Mouse (Mus musculus) heart, embryonic 14.5 days (tissue): ENCODE results near the gene Aff3. TPM values are rescaled to one million over a fixed set of nuclear protein-coding genes. Genes with fewer than 3 reads are reported as not detected.

Experiments used
- ATAC-seq: fragments of 200-750 bp; cut with Nextera tagmentation; 2 replicates; pipeline ENCODE4 v1.8.0; 2017; ENCODE audit warnings: low read depth, moderate TSS enrichment; ENCODE audit not compliant: insufficient number of reproducible peaks, insufficient read depth, low FRiP score
- H3K27ac ChIP-seq, 2 experiments: fragments of 200-500 bp in 1 of 2; fragments of 300-500 bp in 1 of 2; sonication (generic) in 1 of 2; replicated peaks in 1 of 2; 2 replicates each; pipeline ENCODE4 v1.5.1; 2012 to 2014; ENCODE audit warnings: low read depth in 2 of 2, low read length in 2 of 2, control low read depth in 1 of 2, mild to moderate bottlenecking in 1 of 2, mixed read lengths in 1 of 2; ENCODE audit not compliant: control insufficient read depth in 1 of 2, insufficient read depth in 1 of 2
- H3K27me3 ChIP-seq: fragments of 300-500 bp; sonication (generic); 2 replicates; pipeline ENCODE4 v1.6.1; 2014; ENCODE audit warnings: mild to moderate bottlenecking, low read length, control low read depth; ENCODE audit not compliant: control insufficient read depth, insufficient read depth
- H3K36me3 ChIP-seq: fragments of 300-500 bp; sonication (generic); 2 replicates; pipeline ENCODE4 v1.6.1; 2014; ENCODE audit warnings: mild to moderate bottlenecking, control low read depth, low read length, mixed read lengths; ENCODE audit not compliant: control insufficient read depth, insufficient read depth
- H3K4me1 ChIP-seq, 2 experiments: fragments of 200-500 bp in 1 of 2; fragments of 300-500 bp in 1 of 2; sonication (generic) in 1 of 2; 2 replicates each; pipeline ENCODE4 v1.6.1; 2012 to 2014; ENCODE audit warnings: low read length in 2 of 2, control low read depth in 1 of 2, mixed read lengths in 1 of 2; ENCODE audit not compliant: control insufficient read depth in 2 of 2, insufficient read depth in 2 of 2
- H3K4me2 ChIP-seq: fragments of 300-500 bp; sonication (generic); 2 replicates; pipeline ENCODE4 v1.6.1; 2014; ENCODE audit warnings: mild to moderate bottlenecking, low read length
- H3K4me3 ChIP-seq, 2 experiments: fragments of 200-500 bp in 1 of 2; fragments of 300-500 bp in 1 of 2; sonication (generic) in 1 of 2; 2 replicates each; pipeline ENCODE4 v1.5.1; 2012 to 2014; ENCODE audit warnings: low read length in 2 of 2, mild to moderate bottlenecking in 2 of 2, control low read depth in 1 of 2, low read depth in 1 of 2, moderate library complexity in 1 of 2; ENCODE audit not compliant: control insufficient read depth in 1 of 2, insufficient read depth in 1 of 2
- H3K9ac ChIP-seq: fragments of 300-500 bp; sonication (generic); 2 replicates; pipeline ENCODE4 v1.6.1; 2014; ENCODE audit warnings: mild to moderate bottlenecking, low read length
- H3K9me3 ChIP-seq: fragments of 300-500 bp; sonication (generic); 2 replicates; pipeline ENCODE4 v1.6.1; 2016; ENCODE audit warnings: low read length, control low read depth; ENCODE audit not compliant: control insufficient read depth
- WGBS: fragments of 180-500 bp; shearing (Covaris S2); extraction: QIAGEN DNeasy Blood & Tissue Kit; methylation state at CpG from one replicate; pipeline ENCODE4 v1.1.7; 2014; 5-methylcytosine and 5-hydroxymethylcytosine counted together
- polyA plus RNA-seq: library from polyadenylated mRNA; unstranded; fragments of >200 nt; fragmentation: Nextera tagmentation; extraction: Ambion mirVana; gene quantifications from 2 replicates; pipeline ENCODE4 v1.2.1, GENCODE M21; 2014

The Aff3 gene
- polyA plus RNA-seq, result 2.4 and 4.1 TPM in 2 replicates

DNA sequence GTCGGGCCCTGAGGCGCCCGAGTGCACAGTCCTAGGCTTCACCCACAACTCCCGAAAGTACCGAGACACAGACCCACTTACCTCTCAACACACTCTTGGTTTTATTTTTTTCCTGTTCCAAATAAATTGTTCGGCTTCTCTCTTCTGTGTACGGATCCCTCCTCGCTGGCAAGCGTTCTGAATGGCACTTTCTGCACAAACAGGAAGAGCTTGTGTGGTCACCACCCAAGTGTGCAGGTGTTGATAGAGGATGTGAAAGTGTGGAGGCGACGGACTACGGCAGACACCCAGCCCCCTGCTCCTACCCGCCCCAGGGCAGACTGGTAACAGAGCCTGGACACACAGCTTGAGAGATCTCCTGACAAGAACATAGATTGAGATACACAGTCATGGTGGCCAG, at the start of gene Aff3:
Aff3 (minus strand) TSS at position 179 of the 400 bp plus-strand sequence.
- ATAC-seq, result no peak
- 67% methylated on average over 13 of the region's 13 CpGs for WGBS
- H3K4me2 ChIP-seq, result no peak within 1 kb of the TSS
- H3K27me3 ChIP-seq, result no peaks in the 10 kb centered on the region
- no peaks in the 10 kb centered on the region for H3K4me1 ChIP-seq
- no peak within 1 kb of the TSS for H3K9ac ChIP-seq
- no peak within 1 kb of the TSS for H3K27ac ChIP-seq
- no peaks in the 10 kb centered on the region for H3K9me3 ChIP-seq
- no peak within 1 kb of the TSS for H3K4me3 ChIP-seq
- no peaks in the 10 kb centered on the region for H3K36me3 ChIP-seq

DNA sequence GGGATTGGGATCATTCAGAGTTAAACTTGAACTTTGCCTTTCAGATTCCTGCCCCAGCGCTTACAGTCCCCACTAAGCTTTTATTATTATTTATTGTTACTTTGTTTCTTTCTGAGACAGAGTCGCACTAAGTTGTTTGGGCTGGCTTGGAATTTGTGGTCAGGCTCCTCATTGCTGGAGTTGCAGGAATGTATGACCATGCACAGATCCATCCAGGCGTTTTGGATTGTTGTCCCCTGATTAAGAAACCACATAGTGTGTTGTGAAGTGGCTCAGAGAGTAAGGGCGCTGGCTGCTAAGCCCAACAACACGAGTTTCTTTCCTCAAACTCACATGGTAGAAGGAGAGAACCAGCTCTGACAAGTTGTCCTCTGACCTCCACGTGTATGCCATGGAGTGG, 35.9 kb upstream of the Aff3 start:
- Histone ChIP-seq H3K27ac (no peak overlapping the region), H3K4me2 (no peak overlapping the region), H3K27me3 (no peaks in the 10 kb centered on the region), H3K4me3 (no peak overlapping the region), H3K4me1 (peaks cover 6 to 7% of the 10 kb centered on the region in 2 experiments; a peak in 3 of 4 replicates), H3K9me3 (no peaks in the 10 kb centered on the region), H3K9ac (no peak overlapping the region), H3K36me3 (no peaks in the 10 kb centered on the region)
- no peak for ATAC-seq
- 51% methylated on average over 6 of the region's 6 CpGs for WGBS

DNA sequence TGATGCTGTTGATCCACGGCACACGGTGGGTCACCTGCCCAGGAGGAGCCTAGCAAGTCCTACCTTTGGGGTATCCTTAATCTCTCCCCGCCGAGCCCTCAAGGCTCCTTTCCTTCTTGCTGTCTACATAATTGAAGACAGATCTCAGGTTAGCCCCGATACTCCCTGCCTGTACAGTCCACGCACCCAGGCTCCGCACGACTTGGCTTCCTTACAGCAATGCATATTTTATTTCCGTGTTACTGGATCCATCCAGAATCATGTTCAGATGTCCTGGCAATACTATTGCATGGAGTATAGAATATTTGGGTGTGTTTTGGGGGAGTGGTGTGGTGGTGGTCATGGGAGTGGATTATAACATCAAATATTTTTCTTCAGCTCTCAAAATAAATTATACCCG, 34.5 kb upstream of the Aff3 start:
- H3K4me2 ChIP-seq, result no peak overlapping the region
- H3K27me3 ChIP-seq, result no peaks in the 10 kb centered on the region
- peaks cover 6 to 7% of the 10 kb centered on the region in 2 experiments; a peak in 3 of 4 replicates for H3K4me1 ChIP-seq
- H3K4me3 ChIP-seq, result no peak overlapping the region
- WGBS, result 92% methylated on average over 10 of the region's 10 CpGs
- ATAC-seq, result no peak
- H3K27ac ChIP-seq, result no peak overlapping the region
- H3K9me3 ChIP-seq, result no peaks in the 10 kb centered on the region
- no peak overlapping the region for H3K9ac ChIP-seq
- H3K36me3 ChIP-seq, result no peaks in the 10 kb centered on the region

DNA sequence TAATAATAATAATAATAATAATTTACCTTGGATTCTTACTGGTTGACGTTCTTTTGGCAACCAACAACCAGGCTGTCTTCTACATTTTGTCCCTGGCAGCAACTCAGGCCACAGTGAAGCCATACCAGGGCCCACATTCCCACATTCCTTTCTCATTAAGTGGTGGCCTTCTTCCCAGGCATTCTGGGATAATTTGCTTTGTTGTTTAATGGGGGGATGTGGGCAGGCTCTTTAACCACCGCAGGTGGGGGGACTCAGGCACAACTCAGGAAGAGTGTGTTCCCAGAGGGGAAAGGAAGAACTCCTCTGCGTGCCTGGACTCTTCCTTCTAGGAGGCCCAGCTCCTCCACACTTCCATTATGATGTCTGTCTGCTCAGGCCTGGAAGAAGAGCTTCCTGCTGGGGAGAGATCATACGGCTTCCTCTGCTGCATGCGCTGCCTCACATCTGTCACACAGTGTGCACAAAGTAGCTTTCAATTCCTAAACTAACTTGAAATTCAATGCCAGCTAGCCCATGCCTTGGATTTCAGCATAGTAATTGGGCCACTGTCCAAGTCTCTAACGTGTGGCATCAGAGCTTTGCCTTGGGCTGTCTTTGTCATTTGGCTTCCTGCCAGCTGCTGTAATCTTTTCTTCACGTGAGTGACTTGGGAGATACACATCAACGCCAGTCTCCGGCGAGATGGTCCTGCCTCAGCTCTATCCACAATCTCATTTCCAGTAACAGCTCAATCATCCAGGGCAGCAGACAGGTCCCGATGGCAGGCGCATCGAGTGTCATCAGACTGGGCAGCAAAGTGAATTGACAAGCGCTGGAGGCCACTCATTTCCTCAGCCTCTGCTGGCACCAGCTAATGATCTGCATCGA, 31.3 kb upstream of the Aff3 start:
- WGBS, result 52% methylated on average over 15 of the region's 15 CpGs
- no peak for ATAC-seq
- no peaks in the 10 kb centered on the region for H3K9me3 ChIP-seq
- H3K9ac ChIP-seq, result no peak overlapping the region
- H3K27me3 ChIP-seq, result no peaks in the 10 kb centered on the region
- H3K4me1 ChIP-seq, result peaks cover 6 to 7% of the 10 kb centered on the region in 2 experiments; a peak in 3 of 4 replicates
- H3K36me3 ChIP-seq, result no peaks in the 10 kb centered on the region
- H3K4me3 ChIP-seq, result no peak overlapping the region
- no peak overlapping the region for H3K27ac ChIP-seq
- no peak overlapping the region for H3K4me2 ChIP-seq

DNA sequence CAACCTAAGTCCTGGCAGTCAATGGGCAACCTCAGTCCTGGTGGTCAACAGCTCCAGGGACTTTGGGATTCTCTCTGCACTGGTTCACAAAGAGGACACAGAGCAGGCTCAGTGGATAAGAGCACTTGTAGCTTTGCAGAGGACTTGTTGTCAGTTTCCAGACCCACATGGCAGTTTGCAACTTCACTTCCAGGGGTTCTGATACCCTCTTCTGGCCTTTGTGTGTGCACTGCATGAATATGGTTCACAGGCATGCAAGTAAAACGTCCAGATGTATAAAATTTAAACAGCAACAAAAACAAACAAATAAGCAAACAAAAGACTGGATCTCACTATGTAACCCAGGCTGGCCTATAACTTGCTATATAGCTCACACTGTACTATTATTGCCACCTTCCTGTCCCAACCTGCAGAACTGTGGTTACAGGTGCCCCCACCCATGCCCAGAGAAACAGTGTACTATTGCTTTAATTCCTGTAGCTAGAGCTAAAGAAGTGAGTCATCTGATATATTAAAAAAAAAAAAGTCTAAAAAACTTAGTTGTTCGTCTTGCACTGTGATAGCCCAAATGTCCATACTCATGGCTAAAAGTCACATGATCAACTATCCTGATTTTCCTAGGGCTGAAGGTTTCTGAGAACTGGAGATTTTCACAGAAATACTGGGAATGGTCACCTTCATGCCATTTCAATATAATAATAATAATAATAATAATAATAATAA, 30.5 kb upstream of the Aff3 start:
- no peak overlapping the region for H3K4me3 ChIP-seq
- H3K4me2 ChIP-seq, result no peak overlapping the region
- H3K9me3 ChIP-seq, result no peaks in the 10 kb centered on the region
- no peak overlapping the region for H3K27ac ChIP-seq
- H3K4me1 ChIP-seq, result peaks cover 6 to 7% of the 10 kb centered on the region in 2 experiments; a peak in 3 of 4 replicates
- no peaks in the 10 kb centered on the region for H3K27me3 ChIP-seq
- WGBS, result 64% methylated on average over 2 of the region's 2 CpGs
- no peak overlapping the region for H3K9ac ChIP-seq
- H3K36me3 ChIP-seq, result no peaks in the 10 kb centered on the region
- no peak for ATAC-seq

DNA sequence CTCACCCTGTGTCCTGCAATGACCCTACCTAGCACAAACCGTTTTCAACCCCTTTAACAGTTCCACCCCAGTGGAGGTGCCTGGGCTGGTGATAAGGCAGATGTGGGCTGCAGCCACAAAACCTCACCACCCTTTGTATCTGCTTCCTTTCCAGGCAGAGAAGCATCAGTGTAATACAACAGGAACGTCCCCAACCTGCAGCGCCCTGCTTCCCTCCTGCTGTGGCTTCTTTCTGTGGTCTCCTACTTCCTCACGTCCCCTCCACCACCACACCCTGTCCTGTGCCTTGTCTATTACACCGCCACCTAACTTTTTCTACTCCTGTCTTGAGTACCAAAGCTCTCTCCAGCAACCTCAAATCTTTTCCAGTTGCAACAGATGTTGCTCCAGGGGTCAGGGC, 29.4 kb upstream of the Aff3 start:
- Histone ChIP-seq H3K9me3 (no peaks in the 10 kb centered on the region), H3K27me3 (no peaks in the 10 kb centered on the region), H3K4me1 (peaks cover 6 to 7% of the 10 kb centered on the region in 2 experiments; a peak in 3 of 4 replicates), H3K36me3 (no peaks in the 10 kb centered on the region), H3K4me3 (no peak overlapping the region), H3K4me2 (no peak overlapping the region), H3K27ac (no peak overlapping the region), H3K9ac (no peak overlapping the region)
- ATAC-seq, result no peak
- WGBS, result 44% methylated on average over 5 of the region's 5 CpGs

DNA sequence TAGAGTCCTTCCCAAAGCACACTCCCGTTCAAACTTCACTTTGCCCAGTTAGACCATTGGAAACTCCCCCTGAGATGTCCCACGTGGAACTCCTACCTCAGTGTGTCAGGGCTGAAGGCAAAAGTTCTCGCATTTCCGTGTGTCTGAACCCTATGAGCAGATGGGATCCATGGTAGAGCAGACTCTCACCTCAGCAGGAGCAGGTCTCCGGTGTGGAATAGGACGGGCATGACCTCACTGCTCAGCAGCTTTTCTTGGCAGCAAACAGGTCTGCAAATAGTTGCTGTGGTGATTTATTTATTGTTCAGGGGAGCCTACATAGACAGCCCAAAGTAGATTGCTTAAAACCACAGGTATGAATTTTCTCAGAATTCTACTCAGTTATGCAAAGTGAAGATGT, 25.7 kb upstream of the Aff3 start:
- ATAC-seq, result no peak
- H3K9ac ChIP-seq, result no peak overlapping the region
- 76% methylated on average over 6 of the region's 6 CpGs for WGBS
- no peak overlapping the region for H3K27ac ChIP-seq
- no peak overlapping the region for H3K4me2 ChIP-seq
- no peak overlapping the region for H3K4me3 ChIP-seq
- no peaks in the 10 kb centered on the region for H3K36me3 ChIP-seq
- H3K27me3 ChIP-seq, result no peaks in the 10 kb centered on the region
- H3K4me1 ChIP-seq, result no peaks in the 10 kb centered on the region
- H3K9me3 ChIP-seq, result no peaks in the 10 kb centered on the region
